Mouse (Mus musculus): Measurements from ENCODE around the gene Ckmt1. TPM values are rescaled to one million over a fixed set of nuclear protein-coding genes. Genes with fewer than 3 reads are reported as not detected.
"Not testable (repeated sequence)": the region's sequence is repeated elsewhere in the genome, so short reads cannot be mapped to it uniquely, and the experiment has no call there.

Gene Ckmt1
- total RNA-seq, 2 experiments from 2014 or later = not detected

- H3K27ac ChIP-seq = no peak overlapping the region
- TF ChIP-seq CTCF (IDR thresholded peaks at IDR 0.05) = no peak
- no peak overlapping the region for H3K4me3 ChIP-seq
- DNase-seq = no peak
- intact Hi-C loops (cut with DNase I) = no loop called here
These were observed 6.1 kb downstream of the Ckmt1 start for GRCm38 (mm10) chr2:121363656-121364055.

GRCm38 (mm10) chr2:121368831-121369230 is 11.3 kb downstream of the Ckmt1 start:
- Histone ChIP-seq H3K4me3 (no peak overlapping the region), H3K27ac (no peak overlapping the region)
- DNase-seq = no peak
- no peak for TF ChIP-seq CTCF (IDR thresholded peaks at IDR 0.05)
- intact Hi-C loops (cut with DNase I) = no loop called here

DNA sequence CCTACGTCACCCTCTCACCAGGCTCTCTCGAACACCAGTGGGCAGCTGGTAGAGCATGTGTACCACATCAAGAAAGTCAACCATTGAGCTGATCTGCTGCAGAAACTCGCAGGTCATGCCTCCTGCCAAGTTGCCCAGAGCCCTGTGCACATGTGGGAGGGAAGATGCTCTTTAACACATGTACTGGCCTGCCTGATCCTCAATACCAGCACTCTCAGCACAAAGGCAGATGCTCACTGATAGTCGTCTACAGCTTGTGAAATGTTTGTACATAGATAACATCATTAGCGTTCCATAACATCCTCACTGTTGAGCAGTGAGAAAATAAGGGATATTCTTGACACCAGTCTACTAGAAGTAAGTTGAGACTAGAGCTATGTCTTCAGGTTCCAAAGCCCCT is 13.4 kb downstream of the Ckmt1 start:
- TF ChIP-seq CTCF (IDR thresholded peaks at IDR 0.05) = no peak
- DNase-seq = no peak
- Histone ChIP-seq H3K4me3 (no peak overlapping the region), H3K27ac (no peak overlapping the region)
- intact Hi-C loops (cut with DNase I) = no loop called here

DNA sequence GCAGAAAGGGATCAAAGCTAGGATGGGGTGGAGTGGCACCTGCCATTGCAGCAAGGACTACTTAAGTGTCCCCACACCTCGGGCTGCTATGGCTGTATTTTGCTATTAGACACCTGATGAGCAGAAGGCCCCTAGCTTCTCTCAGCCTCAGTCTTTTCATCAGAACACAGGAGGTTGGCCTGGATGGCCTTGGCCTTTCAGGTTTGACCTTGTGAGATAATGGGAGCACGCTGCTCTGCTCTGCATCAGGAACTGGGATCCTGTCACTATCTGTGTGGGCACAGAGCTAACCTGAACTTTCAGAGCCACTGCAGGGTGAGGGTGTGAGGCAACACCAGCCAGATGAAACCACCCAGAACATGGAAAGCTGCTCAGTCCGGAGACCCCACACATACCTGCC is 14.8 kb downstream of the Ckmt1 start:
- DNase-seq = no peak
- intact Hi-C loops (cut with DNase I) = no loop called here
- no peak for TF ChIP-seq CTCF (IDR thresholded peaks at IDR 0.05)
- Histone ChIP-seq H3K27ac (no peak overlapping the region), H3K4me3 (no peak overlapping the region)

- Histone ChIP-seq H3K27ac (no peak overlapping the region), H3K4me3 (no peak overlapping the region)
- intact Hi-C loops (cut with DNase I) = no loop called here
- DNase-seq = no peak
- no peak for TF ChIP-seq CTCF (IDR thresholded peaks at IDR 0.05)
These were observed 17.3 kb downstream of the Ckmt1 start for GRCm38 (mm10) chr2:121374766-121375165.

DNA sequence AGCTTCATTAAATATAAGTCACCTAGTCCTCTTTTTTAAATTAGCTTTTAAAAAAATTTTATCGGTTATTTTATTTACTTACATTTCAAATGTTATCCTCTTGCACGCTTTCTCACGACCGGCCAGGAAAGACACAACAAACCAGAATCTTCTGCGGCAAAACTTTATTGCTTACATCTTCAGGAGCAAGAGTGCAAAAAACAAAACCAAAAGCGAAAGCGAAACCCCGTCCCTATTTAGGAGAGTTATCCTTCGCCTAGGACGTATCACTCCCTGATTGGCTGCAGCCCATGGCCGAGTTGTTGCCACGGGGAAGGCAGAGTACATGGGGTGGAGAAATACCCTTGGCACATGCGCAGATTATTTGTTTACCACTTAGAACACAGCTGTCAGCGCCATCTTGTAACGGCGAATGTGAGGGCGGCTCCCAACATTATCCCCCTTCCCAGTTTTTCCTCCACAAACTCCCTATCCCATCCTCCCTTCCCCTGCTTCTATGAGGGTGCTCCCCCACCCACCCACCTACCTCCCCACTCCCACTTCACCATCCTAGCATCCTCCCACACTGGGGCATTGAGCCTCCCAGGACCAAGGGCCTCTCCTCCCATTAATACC is 29.6 kb downstream of the Ckmt1 start, which contains the start of gene Strc:
Gene Strc (minus strand): TSS at position 208 of the 615 bp plus-strand sequence.
- DNase-seq; H3K4me3 ChIP-seq; H3K27ac ChIP-seq; intact Hi-C loops (cut with DNase I): not testable (repeated sequence)

DNA sequence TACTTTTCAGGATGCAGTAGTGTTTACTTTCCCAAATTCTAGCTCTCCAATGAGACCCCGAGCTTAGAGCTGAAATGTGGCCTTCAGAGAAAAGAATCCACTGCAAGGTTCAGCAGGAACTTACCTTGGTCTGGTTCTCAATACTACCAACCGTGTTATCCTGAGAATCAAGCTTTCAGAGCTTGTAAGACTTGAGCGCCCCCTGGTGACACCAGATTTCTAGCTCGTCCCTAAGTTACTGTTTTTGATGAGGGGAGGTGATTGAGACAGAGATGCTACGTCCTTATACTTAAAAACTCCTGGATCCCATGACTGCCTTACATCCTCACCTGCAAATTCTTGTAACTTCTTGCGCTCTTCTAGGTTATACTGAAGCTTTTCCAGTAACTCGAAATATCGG is 39.1 kb downstream of the Ckmt1 start:
- intact Hi-C loops (cut with DNase I) = no loop called here
- Histone ChIP-seq H3K4me3 (no peak overlapping the region), H3K27ac (no peak overlapping the region)
- peak; percentile 82 for DNase-seq
- TF ChIP-seq CTCF (IDR thresholded peaks at IDR 0.05) = peak; percentile 83

DNA sequence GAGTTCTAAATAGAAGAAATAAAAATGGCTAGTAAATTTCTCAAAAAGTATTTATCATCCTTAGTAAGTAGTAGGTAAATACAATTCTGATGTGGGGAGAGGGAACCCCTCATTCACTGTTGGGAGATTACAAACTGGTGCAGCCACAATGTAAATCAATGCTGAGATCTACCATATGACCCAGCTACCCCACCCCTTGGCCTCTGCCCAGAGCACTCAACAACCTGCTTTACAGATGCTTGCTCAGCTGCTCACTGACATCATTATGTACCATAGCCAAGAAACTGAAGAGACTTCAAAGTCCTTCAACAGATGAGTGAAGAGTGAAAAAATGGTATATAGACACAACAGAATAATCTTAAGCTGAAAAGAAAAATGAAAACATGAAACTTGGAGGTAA is 45.8 kb downstream of the Ckmt1 start:
- Histone ChIP-seq H3K4me3 (no peak overlapping the region), H3K27ac (no peak overlapping the region)
- no peak for TF ChIP-seq CTCF (IDR thresholded peaks at IDR 0.05)
- intact Hi-C loops (cut with DNase I) = no loop called here
- DNase-seq = no peak

DNA sequence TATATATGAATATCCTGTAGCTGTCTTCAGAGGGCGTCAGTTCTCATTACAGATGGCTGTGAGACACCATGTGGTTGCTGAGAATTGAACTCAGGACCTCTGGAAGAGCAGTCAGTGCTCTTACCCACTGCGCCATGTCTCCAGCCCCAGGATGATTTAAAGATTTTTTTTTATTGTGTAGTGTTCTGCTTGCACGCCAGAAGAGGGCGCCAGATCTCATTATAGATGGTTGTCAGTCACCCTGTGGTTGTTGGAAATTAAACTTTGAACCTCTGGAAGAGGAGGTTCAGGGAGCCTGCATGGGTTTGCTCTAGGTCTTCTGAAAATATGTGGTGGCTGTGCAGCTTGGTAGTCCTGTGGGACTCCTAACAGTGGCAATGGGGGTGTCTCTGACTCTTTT is 50.6 kb downstream of the Ckmt1 start:
- no peak overlapping the region for H3K27ac ChIP-seq
- peak; percentile 40 for DNase-seq
- TF ChIP-seq CTCF (IDR thresholded peaks at IDR 0.05) = peak; percentile 67
- intact Hi-C loops (cut with DNase I) = no loop called here
- H3K4me3 ChIP-seq = no peak overlapping the region

- H3K4me3 ChIP-seq = peak overlapping the region; percentile 86
- DNase-seq = peak; percentile 20
- peak overlapping the region; percentile 100 for H3K27ac ChIP-seq
- intact Hi-C loops (cut with DNase I) = loop anchor here (5.0 kb wide), 1 partner anchor 69 kb away; no protein-coding TSS in a partner anchor
- no peak for TF ChIP-seq CTCF (IDR thresholded peaks at IDR 0.05)
These were observed 55.4 kb downstream of the Ckmt1 start for GRCm38 (mm10) chr2:121412843-121413386.

Other genes with a start within 250 kb of the Ckmt1 start
- gene Tgm7, start 247.9 kb upstream of the Ckmt1 start, total RNA-seq (2021) = not detected
- gene Adal, start 217.3 kb upstream of the Ckmt1 start, total RNA-seq (2021) = 10 to 100 TPM; 12.4 to 17.1 TPM
- 1 to 10 TPM; 3.1 to 4.4 TPM for gene Lcmt2, start 217.1 kb upstream of the Ckmt1 start, total RNA-seq (2021)
- gene Tubgcp4, start 187.1 kb upstream of the Ckmt1 start, total RNA-seq (2021) = 10 to 100 TPM; 10.3 to 10.9 TPM
- gene Zscan29, start 186.6 kb upstream of the Ckmt1 start, total RNA-seq (2021) = 1 to 10 TPM; 5.2 to 5.5 TPM
- gene Trp53bp1, start 86.3 kb upstream of the Ckmt1 start, total RNA-seq (2021) = 10 to 100 TPM; 15.9 to 16.0 TPM
- gene Map1a, start 68.1 kb upstream of the Ckmt1 start, total RNA-seq (2021) = 10 to 100 TPM in 1 of 2 experiments, 1 to 10 TPM in 1; 9.1 to 16.5 TPM
- 100 to 1,000 TPM in 1 of 2 experiments, 10 to 100 TPM in 1; 70.6 to 144 TPM for gene Ppip5k1, start 2.3 kb upstream of the Ckmt1 start, total RNA-seq (2021)
- gene Strc, start 29.5 kb downstream of the Ckmt1 start, total RNA-seq (2021) = under 1 TPM in 1 of 2 experiments, not detected in 1; 0.18 TPM
- 10 to 100 TPM; 34.1 to 46.9 TPM for gene Pdia3, start 56.1 kb downstream of the Ckmt1 start, total RNA-seq (2021)
- gene Catsper2, start 56.1 kb downstream of the Ckmt1 start, total RNA-seq (2021) = 1 to 10 TPM; 1.6 to 2.8 TPM
- gene Ell3, start 86.6 kb downstream of the Ckmt1 start, total RNA-seq (2021) = not detected
- 100 to 1,000 TPM; 286 to 358 TPM for gene Serf2, start 91.5 kb downstream of the Ckmt1 start, total RNA-seq (2021)
- 10 to 100 TPM; 21.0 to 21.7 TPM for gene Hypk, start 95.6 kb downstream of the Ckmt1 start, total RNA-seq (2021)
- gene Serinc4, start 99.1 kb downstream of the Ckmt1 start, total RNA-seq (2021) = not detected
- 10 to 100 TPM; 24.2 to 27.6 TPM for gene Mfap1b, start 116.4 kb downstream of the Ckmt1 start, total RNA-seq (2021)
- 10 to 100 TPM; 17.3 to 21.6 TPM for gene Mfap1a, start 149.0 kb downstream of the Ckmt1 start, total RNA-seq (2021)
- gene Wdr76, start 149.0 kb downstream of the Ckmt1 start, total RNA-seq (2021) = 1 to 10 TPM; 1.7 to 2.4 TPM

Measured in gastrocnemius, adult 2 months (tissue).